In the genomic region with DNA sequence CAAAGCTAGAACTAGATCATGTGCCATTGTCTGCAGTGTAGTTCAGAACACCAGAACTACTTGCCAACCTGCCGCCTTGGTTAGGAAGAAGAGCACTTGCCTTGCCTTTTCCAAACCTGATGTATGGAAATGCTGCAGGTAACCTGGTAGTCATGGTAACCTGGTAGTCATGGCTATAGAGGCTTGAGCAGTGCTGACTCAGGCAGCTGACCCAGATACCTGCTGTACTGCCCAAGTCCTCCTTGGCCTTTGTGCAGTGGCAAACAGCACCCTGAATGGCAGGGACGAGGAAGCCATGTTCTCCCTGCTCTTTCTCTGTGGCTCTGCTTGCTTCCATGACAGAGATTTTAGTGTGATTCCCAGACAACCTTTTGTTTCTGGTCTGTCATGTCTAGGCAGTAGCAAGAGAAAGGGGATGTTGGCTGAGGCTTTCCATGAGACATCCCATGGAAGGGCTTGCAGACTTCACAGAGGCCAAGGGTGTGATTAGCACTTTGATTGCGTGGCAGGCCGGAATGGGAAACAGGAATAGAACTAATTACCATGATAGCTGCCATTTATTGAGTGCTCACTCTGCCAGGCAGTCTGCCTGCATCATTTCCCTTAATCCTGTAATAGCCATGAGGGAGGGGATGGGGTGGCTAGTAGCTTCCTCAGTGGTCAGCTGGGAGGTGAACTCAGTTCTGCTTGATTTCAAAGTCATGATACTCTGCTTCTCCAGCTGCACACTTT, we compare ENCODE assay signal across 21 mouse cellular contexts. TPM values are rescaled to one million over a fixed set of nuclear protein-coding genes. Genes with fewer than 3 reads are reported as not detected.
DNase-seq lines count a peak whose midpoint lies in the region; ATAC-seq and TF ChIP-seq lines count a peak whose summit lies in the region.
"Had no signal": no experiment of that assay in that cellular context is flagged by ENCODE, and none has a peak within 500 bp of the region (broad histone marks: within the 10 kb centered on the region; RNA-seq: fewer than 3 reads in every experiment).

No protein-coding gene starts in this region.

- DNase-seq in forebrain, embryonic 10.5 days (ENCODE audit: extremely low spot score, low spot score) = no peak
- no peak for DNase-seq in hindbrain, embryonic 11.5 days (ENCODE audit: low spot score)
- peak; percentile 65 for DNase-seq in brain, embryonic 14.5 days (ENCODE audit: low read depth)
- no peak for DNase-seq in T-cell, adult 2 months (ENCODE audit: low spot score)
- no peak for DNase-seq in kidney, adult 8-10 months
- DNase-seq: adrenal gland, postnatal 36 days; cerebellum, adult 9-11 months; gastrocnemius, postnatal 25 days; heart, postnatal 4 days; kidney, adult 9 months; layer of hippocampus, adult 9-11 months; left cerebral cortex, postnatal 4 days; liver; liver, postnatal 0 days; lung, postnatal 10 days; thymus, adult 2 months had no signal

- no peak for TF ChIP-seq POLR2A in brain, embryonic 14.5 days (IDR thresholded peaks at IDR 0.05; ENCODE audit: borderline replicate concordance, extremely low read depth, insufficient read depth, insufficient read length, poor library complexity, severe bottlenecking)

- no peak for TF ChIP-seq CTCF in brain, embryonic 14.5 days (IDR thresholded peaks at IDR 0.05; ENCODE audit: borderline replicate concordance, extremely low read depth, insufficient read depth, insufficient read length)

- H3K4me1 ChIP-seq in forebrain, embryonic 12.5 days = peaks cover 23% of the 10 kb centered on the region
- H3K4me1 ChIP-seq in forebrain, embryonic 10.5 days = peaks cover 34% of the 10 kb centered on the region
- H3K4me1 ChIP-seq in hindbrain, embryonic 13.5 days (replicated peaks) = peaks cover 21% of the 10 kb centered on the region
- 0 out of 2 replicates have a peak, but pooled peaks cover 3% of the 10 kb centered on the region for H3K4me1 ChIP-seq in hindbrain, embryonic 11.5 days (replicated peaks; ENCODE audit: control insufficient read depth, insufficient read depth, low read length)
- peaks cover 23% of the 10 kb centered on the region for H3K4me1 ChIP-seq in midbrain, embryonic 12.5 days

- no peak overlapping the region for H3K9ac ChIP-seq in forebrain, embryonic 12.5 days
- H3K9ac ChIP-seq in hindbrain, embryonic 13.5 days = no peak overlapping the region
- H3K9ac ChIP-seq in hindbrain, embryonic 11.5 days (ENCODE audit: low read depth, low read length) = no peak overlapping the region
- no peak overlapping the region for H3K9ac ChIP-seq in midbrain, embryonic 12.5 days (replicated peaks)
- H3K9ac ChIP-seq: liver, postnatal 0 days had no signal

- no peaks in the 10 kb centered on the region for H3K9me3 ChIP-seq in forebrain, embryonic 12.5 days
- H3K9me3 ChIP-seq in forebrain, embryonic 10.5 days = no peaks in the 10 kb centered on the region
- no peaks in the 10 kb centered on the region for H3K9me3 ChIP-seq in hindbrain, embryonic 13.5 days
- no peaks in the 10 kb centered on the region for H3K9me3 ChIP-seq in hindbrain, embryonic 11.5 days (ENCODE audit: control insufficient read depth, low read length)
- H3K9me3 ChIP-seq in midbrain, embryonic 12.5 days = no peaks in the 10 kb centered on the region

- WGBS in forebrain, embryonic 12.5 days = 59% methylated on average over 4 of the region's 4 CpGs
- 80% methylated on average over 4 of the region's 4 CpGs for WGBS in forebrain, embryonic 10.5 days
- 66% methylated on average over 4 of the region's 4 CpGs for WGBS in hindbrain, embryonic 13.5 days
- 84% methylated on average over 4 of the region's 4 CpGs for WGBS in hindbrain, embryonic 11.5 days
- WGBS in midbrain, embryonic 12.5 days = 61% methylated on average over 4 of the region's 4 CpGs

- H3K27me3 ChIP-seq in forebrain, embryonic 12.5 days = no peaks in the 10 kb centered on the region
- H3K27me3 ChIP-seq in forebrain, embryonic 10.5 days (ENCODE audit: poor library complexity, severe bottlenecking) = no peaks in the 10 kb centered on the region
- H3K27me3 ChIP-seq in hindbrain, embryonic 13.5 days = no peaks in the 10 kb centered on the region
- no peaks in the 10 kb centered on the region for H3K27me3 ChIP-seq in hindbrain, embryonic 11.5 days (ENCODE audit: control insufficient read depth, insufficient read depth, low read length)
- H3K27me3 ChIP-seq in midbrain, embryonic 12.5 days = no peaks in the 10 kb centered on the region

- H3K36me3 ChIP-seq in forebrain, embryonic 12.5 days (replicated peaks) = no peaks in the 10 kb centered on the region
- H3K36me3 ChIP-seq in forebrain, embryonic 10.5 days (replicated peaks) = peaks cover 4% of the 10 kb centered on the region; the same call in 1 of the 2 replicates
- no peaks in the 10 kb centered on the region for H3K36me3 ChIP-seq in hindbrain, embryonic 13.5 days
- no peaks in the 10 kb centered on the region for H3K36me3 ChIP-seq in hindbrain, embryonic 11.5 days (ENCODE audit: control insufficient read depth, insufficient read depth, low read length)
- no peaks in the 10 kb centered on the region for H3K36me3 ChIP-seq in midbrain, embryonic 12.5 days
- H3K36me3 ChIP-seq: G1E had no signal

- no peak overlapping the region for H3K4me2 ChIP-seq in forebrain, embryonic 12.5 days
- H3K4me2 ChIP-seq in hindbrain, embryonic 13.5 days = no peak overlapping the region
- H3K4me2 ChIP-seq in hindbrain, embryonic 11.5 days (replicated peaks; ENCODE audit: low read depth, low read length) = no peak overlapping the region
- no peak overlapping the region for H3K4me2 ChIP-seq in midbrain, embryonic 12.5 days (replicated peaks)

- no peak overlapping the region for H3K4me3 ChIP-seq in forebrain, embryonic 12.5 days (replicated peaks)
- no peak overlapping the region for H3K4me3 ChIP-seq in forebrain, embryonic 10.5 days
- H3K4me3 ChIP-seq in hindbrain, embryonic 13.5 days = no peak overlapping the region
- H3K4me3 ChIP-seq in hindbrain, embryonic 11.5 days (ENCODE audit: low read depth, low read length) = no peak overlapping the region
- no peak overlapping the region for H3K4me3 ChIP-seq in midbrain, embryonic 12.5 days
- H3K4me3 ChIP-seq: left cerebral cortex, adult 2 months had no signal

- ATAC-seq in forebrain, embryonic 12.5 days (ENCODE audit: low FRiP score) = peak; percentile 61
- ATAC-seq in hindbrain, embryonic 13.5 days (ENCODE audit: low FRiP score) = no peak
- no peak for ATAC-seq in hindbrain, embryonic 11.5 days (ENCODE audit: low FRiP score)
- ATAC-seq in midbrain, embryonic 12.5 days (ENCODE audit: low FRiP score, low read depth) = peak; percentile 42; the same call in 1 of the 2 replicates
- ATAC-seq: liver, postnatal 0 days had no signal

- H3K27ac ChIP-seq in forebrain, embryonic 12.5 days = no peak overlapping the region
- H3K27ac ChIP-seq in forebrain, embryonic 10.5 days = no peak overlapping the region
- H3K27ac ChIP-seq in hindbrain, embryonic 13.5 days = peak overlapping the region; percentile 35; the same call in 1 of the 2 replicates
- H3K27ac ChIP-seq in hindbrain, embryonic 11.5 days (ENCODE audit: low read depth, low read length) = no peak overlapping the region
- H3K27ac ChIP-seq in midbrain, embryonic 12.5 days (replicated peaks) = no peak overlapping the region; the same call in 1 of the 2 replicates
- H3K27ac ChIP-seq: left cerebral cortex, adult 2 months had no signal

RNA-seq across cellular contexts. Expression of a gene that starts 28.5 kb away (rescaled TPM):
- 16.1 and 18.1 TPM in 2 replicates for polyA plus RNA-seq in forebrain, embryonic 12.5 days (2016; fragmentation: Nextera tagmentation; extraction: Ambion mirVana)
- 27.3 and 27.9 TPM in 2 replicates for polyA plus RNA-seq in forebrain, embryonic 10.5 days (2016; fragmentation: Nextera tagmentation; extraction: Ambion mirVana)
- 11.9 TPM in 2 replicates for polyA plus RNA-seq in hindbrain, embryonic 13.5 days (2015; fragmentation: Nextera tagmentation; extraction: Ambion mirVana)
- 19.6 and 25.1 TPM in 2 replicates for polyA plus RNA-seq in hindbrain, embryonic 11.5 days (2014; fragmentation: Nextera tagmentation; extraction: Ambion mirVana)
- polyA plus RNA-seq in brain, embryonic 14.5 days (2012; rRNA removed) = 3.6 and 5.4 TPM in 2 replicates
- 18.8 and 20.7 TPM in 2 replicates for polyA plus RNA-seq in midbrain, embryonic 12.5 days (2016; fragmentation: Nextera tagmentation; extraction: Ambion mirVana)
- polyA plus RNA-seq: G1E had no signal

Comparison
In these comparisons a context has a peak if more than half of its experiments do, and no peak if none do; other contexts are left out.
1. ATAC-seq: peak in forebrain, embryonic 12.5 days (single experiment) and midbrain, embryonic 12.5 days (single experiment); none in hindbrain, embryonic 13.5 days (single experiment) and hindbrain, embryonic 11.5 days (single experiment).